Mouse (Mus musculus) stomach, postnatal 0 days (tissue): Measurements from ENCODE around the gene Ribc1. TPM values are rescaled to one million over a fixed set of nuclear protein-coding genes. Genes with fewer than 3 reads are reported as not detected.

Source experiments
- ATAC-seq: fragments of 200-750 bp; cut with Nextera tagmentation; 2 replicates; pipeline ENCODE4 v1.8.0; 2017; ENCODE audit not compliant: low FRiP score, low TSS enrichment
- DNase-seq: peaks from one replicate; pipeline ENCODE4 v3.0.0-alpha.2; 2016; ENCODE audit warnings: low spot score
- H3K27ac ChIP-seq: fragments of 300-500 bp; sonication (generic); replicated peaks from 2 replicates; pipeline ENCODE4 v1.5.1; 2014; ENCODE audit warnings: mild to moderate bottlenecking, control low read depth
- H3K27me3 ChIP-seq: fragments of 300-500 bp; sonication (generic); 2 replicates; pipeline ENCODE4 v1.6.1; 2014; ENCODE audit warnings: low read length; ENCODE audit not compliant: control insufficient read depth, insufficient read depth
- H3K36me3 ChIP-seq: fragments of 300-500 bp; sonication (generic); 2 replicates; pipeline ENCODE4 v1.6.1; 2014; ENCODE audit warnings: low read length, mixed read lengths; ENCODE audit not compliant: control insufficient read depth, insufficient read depth
- H3K4me1 ChIP-seq: fragments of 300-500 bp; sonication (generic); replicated peaks from 2 replicates; pipeline ENCODE4 v1.6.1; 2014; ENCODE audit warnings: antibody characterized with exemption; ENCODE audit not compliant: control insufficient read depth, insufficient read depth
- H3K4me2 ChIP-seq: fragments of 300-500 bp; sonication (generic); replicated peaks from 2 replicates; pipeline ENCODE4 v1.6.1; 2014; ENCODE audit warnings: low read depth, mild to moderate bottlenecking, control low read depth, moderate library complexity
- H3K4me3 ChIP-seq: fragments of 300-500 bp; sonication (generic); 2 replicates; pipeline ENCODE4 v1.5.1; 2014; ENCODE audit warnings: low read depth, low read length, control low read depth
- H3K9ac ChIP-seq: fragments of 300-500 bp; sonication (generic); 2 replicates; pipeline ENCODE4 v1.6.1; 2014; ENCODE audit warnings: mild to moderate bottlenecking, low read length, control low read depth, mixed read lengths
- H3K9me3 ChIP-seq: fragments of 300-500 bp; sonication (generic); 2 replicates; pipeline ENCODE4 v1.6.1; 2016; ENCODE audit warnings: low read length; ENCODE audit not compliant: control insufficient read depth
- CTCF ChIP-seq: IDR thresholded peaks from 2 replicates; pipeline ENCODE4 v1.5.1; 2016; ENCODE audit warnings: antibody characterized with exemption, low read depth, mild to moderate bottlenecking, moderate library complexity
- EP300 ChIP-seq: optimal IDR thresholded peaks from 2 replicates; pipeline ENCODE3; 2016; ENCODE audit warnings: antibody characterized with exemption
- WGBS: fragments of 180-500 bp; shearing (Covaris S2); extraction: QIAGEN DNeasy Blood & Tissue Kit; methylation state at CpG from one replicate; pipeline ENCODE4 v1.1.7; 2014; 5-methylcytosine and 5-hydroxymethylcytosine counted together
- polyA plus RNA-seq: library from polyadenylated mRNA; unstranded; fragments of >200 nt; fragmentation: Nextera tagmentation; extraction: Ambion mirVana; gene quantifications from 2 replicates; pipeline ENCODE4 v1.2.1, GENCODE M21; 2015

The Ribc1 gene
- polyA plus RNA-seq, 1 experiment from 2014 or later: 1.4 TPM

- no peak for ATAC-seq
- no peak for DNase-seq
Measured at GRCm38 (mm10) chrX:152001182-152001684, 14.9 kb downstream of the Ribc1 start.

GRCm38 (mm10) chrX:151999006-151999710 is 16.9 kb downstream of the Ribc1 start:
- H3K27ac ChIP-seq: no peak overlapping the region
- no peak overlapping the region for H3K4me3 ChIP-seq
- H3K36me3 ChIP-seq: no peaks in the 10 kb centered on the region
- no peak for DNase-seq
- no peaks in the 10 kb centered on the region for H3K4me1 ChIP-seq
- no peak overlapping the region for H3K4me2 ChIP-seq
- TF ChIP-seq CTCF (no peak), EP300 (no peak)
- no peaks in the 10 kb centered on the region for H3K9me3 ChIP-seq
- ATAC-seq: no peak
- H3K27me3 ChIP-seq: no peaks in the 10 kb centered on the region
- no peak overlapping the region for H3K9ac ChIP-seq
- 67% methylated on average over 4 of the region's 4 CpGs for WGBS

More at GRCm38 (mm10) chrX:152001182-152001684, 14.9 kb downstream of the Ribc1 start:
- Histone ChIP-seq H3K4me2 (peak overlapping the region; percentile 68), H3K9ac (no peak overlapping the region), H3K4me1 (no peaks in the 10 kb centered on the region), H3K27ac (no peak overlapping the region), H3K4me3 (peak overlapping the region; percentile 44), H3K27me3 (no peaks in the 10 kb centered on the region), H3K36me3 (no peaks in the 10 kb centered on the region), H3K9me3 (no peaks in the 10 kb centered on the region)
- TF ChIP-seq CTCF (no peak), EP300 (no peak)
- 29% methylated on average over 9 of the region's 9 CpGs for WGBS

Other genes with a start within 250 kb of the Ribc1 start
- 12.4 and 15.2 TPM in 2 replicates for gene Huwe1, start 215.5 kb downstream of the Ribc1 start, polyA plus RNA-seq
- 136 and 151 TPM in 2 replicates for gene Hsd17b10, start 14.4 kb downstream of the Ribc1 start, polyA plus RNA-seq
- 34.3 and 34.9 TPM in 2 replicates for gene Smc1a, start 133 bp upstream of the Ribc1 start, polyA plus RNA-seq
- gene Iqsec2, start 128.0 kb upstream of the Ribc1 start, polyA plus RNA-seq: 3.6 TPM in 2 replicates
- 13.8 and 15.4 TPM in 2 replicates for gene Kdm5c, start 216.7 kb upstream of the Ribc1 start, polyA plus RNA-seq